Mouse (Mus musculus): ENCODE data around the gene Sec31b. TPM values are rescaled to one million over a fixed set of nuclear protein-coding genes. Genes with fewer than 3 reads are reported as not detected.

Sec31b gene
- 1.5 TPM in 1 of 2 replicates, not detected in the other for polyA plus RNA-seq (2012; ENCODE audit: insufficient read depth, low replicate concordance)

- H3K27me3 ChIP-seq (replicated peaks) = peaks cover 26% of the 10 kb centered on the region
- H3K36me3 ChIP-seq (replicated peaks; ENCODE audit: low read length) = peaks cover 30% of the 10 kb centered on the region
- peak within 1 kb of the TSS; percentile 91 for H3K4me3 ChIP-seq (replicated peaks)
Measured at GRCm38 (mm10) chr19:44545321-44546041, at the start of gene Sec31b. Gene Sec31b, minus strand, starts transcription at chr19:44545864.

GRCm38 (mm10) chr19:44594180-44594579 lies 48.5 kb upstream of the Sec31b start:
- Histone ChIP-seq H3K9me3 (peaks cover 9% of the 10 kb centered on the region), H3K4me3 (replicated peaks) (no peak overlapping the region), H3K36me3 (replicated peaks; ENCODE audit: low read length) (no peaks in the 10 kb centered on the region), H3K4me1 (peaks cover 3% of the 10 kb centered on the region; the same call in 1 of the 2 replicates), H3K27me3 (replicated peaks) (peaks cover 53% of the 10 kb centered on the region)
- no peak for TF ChIP-seq GATA1 (IDR thresholded peaks at IDR 0.05; ENCODE audit: borderline replicate concordance, low read length)
- no peak for TF ChIP-seq FLI1 (IDR thresholded peaks at IDR 0.05; ENCODE audit: low read length)

More at GRCm38 (mm10) chr19:44545321-44546041, at the start of gene Sec31b:
- H3K4me1 ChIP-seq = peaks cover 12% of the 10 kb centered on the region
- no peak for TF ChIP-seq FLI1 (IDR thresholded peaks at IDR 0.05; ENCODE audit: low read length)
- TF ChIP-seq GATA1 (IDR thresholded peaks at IDR 0.05; ENCODE audit: borderline replicate concordance, low read length) = no peak
- H3K9me3 ChIP-seq = peaks cover 10% of the 10 kb centered on the region; the same call in 1 of the 2 replicates

- peaks cover 9% of the 10 kb centered on the region for H3K9me3 ChIP-seq
- peaks cover 53% of the 10 kb centered on the region for H3K27me3 ChIP-seq (replicated peaks)
- no peaks in the 10 kb centered on the region for H3K36me3 ChIP-seq (replicated peaks; ENCODE audit: low read length)
- no peak overlapping the region for H3K4me3 ChIP-seq (replicated peaks)
- peaks cover 3% of the 10 kb centered on the region; the same call in 1 of the 2 replicates for H3K4me1 ChIP-seq
- TF ChIP-seq GATA1 (IDR thresholded peaks at IDR 0.05; ENCODE audit: borderline replicate concordance, low read length) = no peak
- no peak for TF ChIP-seq FLI1 (IDR thresholded peaks at IDR 0.05; ENCODE audit: low read length)
Measured at GRCm38 (mm10) chr19:44591638-44592037, 46.0 kb upstream of the Sec31b start.

- Histone ChIP-seq H3K4me3 (replicated peaks) (peak overlapping the region; percentile 42), H3K27me3 (replicated peaks) (peaks cover 53% of the 10 kb centered on the region), H3K36me3 (replicated peaks; ENCODE audit: low read length) (no peaks in the 10 kb centered on the region), H3K4me1 (peaks cover 3% of the 10 kb centered on the region; the same call in 1 of the 2 replicates), H3K9me3 (peaks cover 9% of the 10 kb centered on the region)
- TF ChIP-seq GATA1 (IDR thresholded peaks at IDR 0.05; ENCODE audit: borderline replicate concordance, low read length) = no peak
- no peak for TF ChIP-seq FLI1 (IDR thresholded peaks at IDR 0.05; ENCODE audit: low read length)
Measured at GRCm38 (mm10) chr19:44590992-44591391, 45.3 kb upstream of the Sec31b start.

- H3K4me3 ChIP-seq (replicated peaks) = no peak overlapping the region
- H3K27me3 ChIP-seq (replicated peaks) = peaks cover 66% of the 10 kb centered on the region
- no peak for TF ChIP-seq FLI1 (IDR thresholded peaks at IDR 0.05; ENCODE audit: low read length)
- TF ChIP-seq GATA1 (IDR thresholded peaks at IDR 0.05; ENCODE audit: borderline replicate concordance, low read length) = no peak
Measured at GRCm38 (mm10) chr19:44589591-44590223, 44.0 kb upstream of the Sec31b start.

GRCm38 (mm10) chr19:44588036-44588435 lies 42.4 kb upstream of the Sec31b start:
- TF ChIP-seq GATA1 (IDR thresholded peaks at IDR 0.05; ENCODE audit: borderline replicate concordance, low read length) = no peak
- TF ChIP-seq FLI1 (IDR thresholded peaks at IDR 0.05; ENCODE audit: low read length) = no peak
- Histone ChIP-seq H3K27me3 (replicated peaks) (peaks cover 78% of the 10 kb centered on the region), H3K36me3 (replicated peaks; ENCODE audit: low read length) (no peaks in the 10 kb centered on the region), H3K4me3 (replicated peaks) (no peak overlapping the region), H3K9me3 (peaks cover 1% of the 10 kb centered on the region; the same call in 1 of the 2 replicates), H3K4me1 (peaks cover 3% of the 10 kb centered on the region; the same call in 1 of the 2 replicates)

More at GRCm38 (mm10) chr19:44589591-44590223, 44.0 kb upstream of the Sec31b start:
- H3K9me3 ChIP-seq = peaks cover 9% of the 10 kb centered on the region
- H3K4me1 ChIP-seq = peaks cover 3% of the 10 kb centered on the region; the same call in 1 of the 2 replicates
- no peaks in the 10 kb centered on the region for H3K36me3 ChIP-seq (replicated peaks; ENCODE audit: low read length)

GRCm38 (mm10) chr19:44582638-44583309 lies 37.1 kb upstream of the Sec31b start:
- TF ChIP-seq GATA1 (IDR thresholded peaks at IDR 0.05; ENCODE audit: borderline replicate concordance, low read length) (no peak), FLI1 (IDR thresholded peaks at IDR 0.05; ENCODE audit: low read length) (no peak)
- H3K4me3 ChIP-seq (replicated peaks) = no peak overlapping the region
- peaks cover 46% of the 10 kb centered on the region for H3K27me3 ChIP-seq (replicated peaks)
- no peaks in the 10 kb centered on the region for H3K36me3 ChIP-seq (replicated peaks; ENCODE audit: low read length)
- H3K9me3 ChIP-seq = no peaks in the 10 kb centered on the region
- peaks cover 16% of the 10 kb centered on the region for H3K4me1 ChIP-seq

- no peaks in the 10 kb centered on the region for H3K9me3 ChIP-seq
- peaks cover 21% of the 10 kb centered on the region for H3K4me1 ChIP-seq
- no peak overlapping the region for H3K4me3 ChIP-seq (replicated peaks)
- no peak for TF ChIP-seq GATA1 (IDR thresholded peaks at IDR 0.05; ENCODE audit: borderline replicate concordance, low read length)
- no peak for TF ChIP-seq FLI1 (IDR thresholded peaks at IDR 0.05; ENCODE audit: low read length)
- peaks cover 6% of the 10 kb centered on the region for H3K36me3 ChIP-seq (replicated peaks; ENCODE audit: low read length)
- H3K27me3 ChIP-seq (replicated peaks) = peaks cover 41% of the 10 kb centered on the region
Measured at GRCm38 (mm10) chr19:44582103-44582502, 36.4 kb upstream of the Sec31b start.

- Histone ChIP-seq H3K27me3 (replicated peaks) (peaks cover 4% of the 10 kb centered on the region), H3K4me3 (replicated peaks) (no peak overlapping the region), H3K4me1 (peaks cover 20% of the 10 kb centered on the region), H3K36me3 (replicated peaks; ENCODE audit: low read length) (peaks cover 46% of the 10 kb centered on the region), H3K9me3 (no peaks in the 10 kb centered on the region)
- TF ChIP-seq GATA1 (IDR thresholded peaks at IDR 0.05; ENCODE audit: borderline replicate concordance, low read length) = no peak
- TF ChIP-seq FLI1 (IDR thresholded peaks at IDR 0.05; ENCODE audit: low read length) = no peak
Measured at GRCm38 (mm10) chr19:44578038-44578437, 32.4 kb upstream of the Sec31b start.
